Mouse (Mus musculus) midbrain, embryonic 15.5 days (tissue): Measurements from ENCODE around the gene Sec61g. TPM values are rescaled to one million over a fixed set of nuclear protein-coding genes. Genes with fewer than 3 reads are reported as not detected.
"Not testable (repeated sequence)": the region's sequence is repeated elsewhere in the genome, so short reads cannot be mapped to it uniquely, and the experiment has no call there.

Experiments
- ATAC-seq: fragments of 200-750 bp; cut with Nextera tagmentation; replicated peaks from 2 replicates; pipeline ENCODE4 v1.8.0; 2017; ENCODE audit warnings: moderate TSS enrichment
- H3K27ac ChIP-seq: fragments of 300-500 bp; sonication (generic); 2 replicates; pipeline ENCODE4 v1.5.1; 2015; ENCODE audit warnings: mild to moderate bottlenecking, inconsistent platforms
- H3K27me3 ChIP-seq: fragments of 300-500 bp; sonication (generic); replicated peaks from 2 replicates; pipeline ENCODE4 v1.6.1; 2015; ENCODE audit warnings: inconsistent platforms
- H3K36me3 ChIP-seq: fragments of 300-500 bp; sonication (generic); replicated peaks from 2 replicates; pipeline ENCODE4 v1.6.1; 2015; ENCODE audit warnings: inconsistent platforms
- H3K4me1 ChIP-seq: fragments of 300-500 bp; sonication (generic); 2 replicates; pipeline ENCODE4 v1.6.1; 2015; ENCODE audit warnings: inconsistent platforms
- H3K4me2 ChIP-seq: fragments of 300-500 bp; sonication (generic); 2 replicates; pipeline ENCODE4 v1.6.1; 2015; ENCODE audit warnings: inconsistent platforms, mild to moderate bottlenecking, moderate library complexity
- H3K4me3 ChIP-seq: fragments of 300-500 bp; sonication (generic); 2 replicates; pipeline ENCODE4 v1.5.1; 2015; ENCODE audit warnings: mild to moderate bottlenecking, inconsistent platforms
- H3K9ac ChIP-seq: fragments of 300-500 bp; sonication (generic); 2 replicates; pipeline ENCODE4 v1.6.1; 2015; ENCODE audit warnings: mild to moderate bottlenecking, inconsistent platforms
- H3K9me3 ChIP-seq: fragments of 300-500 bp; sonication (generic); 2 replicates; pipeline ENCODE4 v1.6.1; 2016; ENCODE audit warnings: inconsistent platforms
- WGBS: fragments of 180-500 bp; shearing (Covaris S2); methylation state at CpG from one replicate; pipeline ENCODE4 v1.1.7; 2015; ENCODE audit warnings: mixed read lengths; 5-methylcytosine and 5-hydroxymethylcytosine counted together
- polyA plus RNA-seq: library from polyadenylated mRNA; unstranded; fragments of >200 nt; fragmentation: Nextera tagmentation; extraction: Ambion mirVana; gene quantifications from 2 replicates; pipeline ENCODE4 v1.2.1, GENCODE M21; 2015

Gene Sec61g
- 31.1 and 36.0 TPM in 2 replicates for polyA plus RNA-seq

DNA sequence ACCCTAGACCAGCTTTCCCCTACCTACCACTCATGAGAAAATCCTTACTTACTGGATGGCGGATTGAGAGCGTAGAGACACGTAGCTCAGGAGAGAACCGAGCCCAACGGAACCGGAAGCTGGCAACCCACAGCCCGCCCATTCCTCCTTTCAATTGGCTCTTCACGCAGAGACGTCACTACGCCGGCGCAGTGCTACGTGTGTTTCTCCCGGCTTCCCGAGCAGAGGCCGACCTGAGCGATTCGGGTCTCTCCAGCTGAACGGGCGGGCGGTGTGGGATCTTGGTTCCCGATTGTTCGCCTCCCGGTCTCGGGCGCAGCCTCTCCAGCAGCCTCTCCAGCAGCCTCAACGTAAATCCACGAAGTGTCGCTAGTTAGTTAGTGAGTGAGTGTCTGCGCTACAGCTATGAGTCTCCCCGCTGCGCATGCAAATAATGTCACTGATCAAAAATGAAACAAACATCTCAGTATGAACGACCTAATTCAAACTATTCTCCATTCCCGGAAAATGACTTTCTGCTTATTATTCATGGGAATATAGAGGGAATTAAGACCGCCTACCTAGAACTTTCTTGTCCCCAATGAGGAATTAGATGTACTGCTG, at the start of gene Sec61g:
Gene Sec61g, minus strand, starts transcription at position 433 of the 603 bp plus-strand sequence.
- under 1% methylated on average over 35 of the region's 35 CpGs for WGBS
- Histone ChIP-seq H3K4me1 (peaks cover 12% of the 10 kb centered on the region), H3K4me2 (peak within 1 kb of the TSS; percentile 60), H3K9ac (peak within 1 kb of the TSS; percentile 96), H3K36me3 (peaks cover 14% of the 10 kb centered on the region), H3K27ac (peak within 1 kb of the TSS; percentile 93), H3K4me3 (peak within 1 kb of the TSS; percentile 75), H3K9me3 (no peaks in the 10 kb centered on the region), H3K27me3 (no peaks in the 10 kb centered on the region)
- peak; percentile 100 for ATAC-seq

DNA sequence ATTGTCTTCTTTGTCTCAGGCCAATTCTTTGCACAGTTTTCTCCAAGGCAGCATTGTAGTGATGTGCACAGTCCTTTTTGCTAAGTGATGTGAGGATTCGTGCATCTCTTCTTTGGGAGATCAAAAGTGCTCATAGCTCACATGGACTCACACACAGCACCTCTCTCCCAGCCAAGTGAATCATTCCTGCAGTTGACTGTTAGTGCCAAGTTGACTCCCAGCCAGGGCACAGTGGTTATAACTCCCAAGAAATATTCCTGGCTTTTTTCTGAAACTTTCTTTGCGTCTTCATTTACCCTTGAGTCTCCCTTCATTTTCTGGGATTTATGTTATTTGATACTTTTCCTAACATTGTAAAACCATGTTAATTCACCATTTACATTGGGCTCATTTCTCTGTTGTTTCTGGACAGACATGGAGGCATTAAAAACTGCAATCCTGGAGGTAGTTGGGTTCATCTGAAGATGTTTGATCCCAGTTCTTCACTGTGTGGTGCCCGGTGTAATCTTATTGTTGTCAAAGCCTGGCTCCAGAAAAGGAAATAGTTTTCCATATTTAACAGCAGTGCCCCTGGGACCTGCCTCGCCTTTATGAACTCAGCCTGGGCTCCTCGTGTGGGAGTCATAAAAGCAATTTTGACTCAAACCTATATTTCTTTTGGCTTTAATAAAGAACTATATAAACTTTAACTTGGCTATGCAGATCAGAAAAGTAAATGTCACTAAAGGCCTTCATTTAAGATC, 38.3 kb upstream of the Sec61g start:
- no peak overlapping the region for H3K9ac ChIP-seq
- H3K4me3 ChIP-seq = no peak overlapping the region
- 73% methylated on average over 5 of the region's 5 CpGs for WGBS
- H3K4me1 ChIP-seq = no peaks in the 10 kb centered on the region
- H3K9me3 ChIP-seq = no peaks in the 10 kb centered on the region
- ATAC-seq = no peak
- no peaks in the 10 kb centered on the region for H3K27me3 ChIP-seq
- no peaks in the 10 kb centered on the region for H3K36me3 ChIP-seq
- no peak overlapping the region for H3K27ac ChIP-seq
- H3K4me2 ChIP-seq = no peak overlapping the region

DNA sequence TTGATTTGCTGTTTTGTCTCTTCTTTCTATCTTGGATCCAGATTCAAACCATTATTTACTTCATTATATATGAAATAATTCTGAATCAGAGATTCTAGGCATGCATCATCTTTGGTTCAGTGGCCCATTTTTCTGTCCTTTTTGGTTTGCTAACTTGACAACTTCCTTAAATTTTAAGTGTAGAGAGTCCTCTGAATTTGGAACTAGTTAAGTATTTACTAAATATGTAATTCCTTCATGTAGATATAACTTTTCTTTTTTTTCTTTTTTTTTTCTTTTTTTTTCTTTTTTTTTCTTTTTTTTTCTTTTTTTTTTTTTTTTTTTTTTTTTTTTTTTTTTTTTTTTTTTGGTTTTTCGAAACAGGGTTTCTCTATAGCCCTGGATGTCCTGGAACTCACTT, 29.1 kb upstream of the Sec61g start:
- H3K4me3 ChIP-seq = no peak overlapping the region
- 74% methylated on average over 1 of the region's 1 CpGs for WGBS
- no peaks in the 10 kb centered on the region for H3K27me3 ChIP-seq
- no peaks in the 10 kb centered on the region for H3K4me1 ChIP-seq
- no peak overlapping the region for H3K9ac ChIP-seq
- H3K4me2 ChIP-seq = no peak overlapping the region
- H3K27ac ChIP-seq = no peak overlapping the region
- H3K36me3 ChIP-seq = no peaks in the 10 kb centered on the region
- H3K9me3 ChIP-seq = no peaks in the 10 kb centered on the region
- ATAC-seq = no peak

DNA sequence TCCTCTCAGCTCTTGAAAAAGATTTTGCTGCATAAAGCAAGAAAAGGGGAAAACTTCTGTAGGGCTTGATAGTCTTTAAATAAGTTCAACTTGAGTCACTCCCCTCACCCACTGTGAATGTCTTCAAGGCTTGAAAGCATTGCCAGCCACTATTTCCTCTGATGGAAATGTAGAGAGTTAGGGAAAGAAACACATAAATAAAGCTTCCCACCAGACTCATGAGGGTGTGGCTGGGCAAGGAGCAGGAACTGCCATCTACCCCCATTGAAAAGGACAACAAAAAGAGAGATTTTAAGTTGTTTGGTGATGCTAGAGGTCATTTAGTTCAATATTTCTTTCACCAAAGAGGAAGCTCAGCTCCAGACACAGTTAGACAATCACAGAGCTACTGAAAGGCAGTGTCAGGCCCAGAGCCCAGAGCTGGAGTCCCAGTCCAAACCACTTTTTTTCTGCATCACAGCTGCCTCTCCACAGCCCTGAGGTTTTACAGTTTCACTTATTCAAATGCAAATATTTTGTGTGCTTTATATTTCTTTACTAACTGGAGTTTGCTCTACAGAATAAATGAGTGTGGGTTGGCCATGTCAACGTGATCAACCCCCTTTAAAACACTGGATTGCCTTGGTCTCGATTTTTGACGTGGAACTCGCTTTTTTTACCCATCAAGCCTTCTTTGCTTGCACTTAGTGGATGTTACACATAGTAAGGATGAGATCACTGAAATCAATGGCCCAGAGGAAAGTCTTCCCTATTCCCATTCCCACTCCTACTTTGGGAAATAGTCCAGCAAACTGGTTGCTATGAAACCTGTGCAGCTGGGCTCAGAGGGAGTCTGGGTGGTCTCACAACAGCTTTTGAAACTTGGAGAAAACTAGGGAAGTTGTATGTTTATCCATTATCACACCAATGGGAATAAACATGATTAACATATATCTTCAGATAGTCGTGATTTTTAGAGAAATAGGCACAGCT, 26.6 kb upstream of the Sec61g start:
- H3K27me3 ChIP-seq = no peaks in the 10 kb centered on the region
- H3K27ac ChIP-seq = no peak overlapping the region
- ATAC-seq = no peak; the same call in 1 of the 2 replicates
- H3K36me3 ChIP-seq = no peaks in the 10 kb centered on the region
- H3K4me3 ChIP-seq = no peak overlapping the region
- H3K9me3 ChIP-seq = no peaks in the 10 kb centered on the region
- no peaks in the 10 kb centered on the region for H3K4me1 ChIP-seq
- WGBS = 71% methylated on average over 5 of the region's 5 CpGs
- H3K4me2 ChIP-seq = no peak overlapping the region
- H3K9ac ChIP-seq = no peak overlapping the region

DNA sequence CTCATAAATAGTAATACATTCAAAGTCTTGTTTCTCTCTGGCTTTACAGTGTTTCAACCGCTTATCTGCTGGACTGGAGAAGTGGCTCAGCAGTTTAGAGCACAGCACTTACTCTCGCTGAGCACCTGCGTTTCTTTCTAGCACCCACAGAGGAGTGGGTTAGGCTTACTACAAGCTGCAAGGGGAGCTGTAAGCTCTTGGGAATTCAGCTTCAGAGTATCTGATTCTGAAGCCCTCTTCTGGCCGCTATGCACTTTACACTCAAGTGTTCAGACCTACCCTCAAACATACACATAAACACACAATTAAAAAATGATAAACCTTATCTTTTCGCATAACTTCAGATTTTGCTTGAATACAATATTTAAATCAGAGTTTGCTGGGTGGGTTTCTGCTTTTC, 24.6 kb upstream of the Sec61g start:
- WGBS = 26% methylated on average over 5 of the region's 5 CpGs
- H3K4me1 ChIP-seq = no peaks in the 10 kb centered on the region
- no peak for ATAC-seq
- no peaks in the 10 kb centered on the region for H3K27me3 ChIP-seq
- no peaks in the 10 kb centered on the region for H3K36me3 ChIP-seq
- H3K27ac ChIP-seq = no peak overlapping the region
- H3K9me3 ChIP-seq = no peaks in the 10 kb centered on the region
- H3K4me2 ChIP-seq = no peak overlapping the region
- H3K9ac ChIP-seq = no peak overlapping the region
- no peak overlapping the region for H3K4me3 ChIP-seq

DNA sequence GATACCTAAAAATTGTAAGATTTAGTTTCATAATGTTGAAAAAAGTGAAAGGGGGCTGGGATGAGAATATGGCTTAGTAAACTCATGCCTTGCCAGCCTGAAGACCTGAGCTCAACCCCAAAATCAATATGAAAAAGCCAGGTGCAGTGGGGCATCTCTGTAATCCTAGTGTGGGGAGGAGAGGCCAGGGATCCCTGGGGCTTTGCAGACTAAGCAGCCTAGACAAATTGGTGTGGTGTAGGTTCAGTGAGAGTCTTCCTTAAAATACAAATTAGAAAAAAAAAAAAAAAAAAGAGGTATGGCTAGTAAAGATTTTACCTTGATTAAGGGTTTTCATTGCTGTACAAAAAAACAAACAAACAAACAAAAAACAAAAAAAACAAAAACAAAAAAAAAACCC, 20.6 kb upstream of the Sec61g start:
- no peaks in the 10 kb centered on the region for H3K36me3 ChIP-seq
- H3K9ac ChIP-seq = no peak overlapping the region
- H3K4me1 ChIP-seq = no peaks in the 10 kb centered on the region
- H3K4me3 ChIP-seq = no peak overlapping the region
- H3K27ac ChIP-seq = no peak overlapping the region
- H3K27me3 ChIP-seq = no peaks in the 10 kb centered on the region
- ATAC-seq = no peak
- H3K9me3 ChIP-seq = no peaks in the 10 kb centered on the region
- no peak overlapping the region for H3K4me2 ChIP-seq

DNA sequence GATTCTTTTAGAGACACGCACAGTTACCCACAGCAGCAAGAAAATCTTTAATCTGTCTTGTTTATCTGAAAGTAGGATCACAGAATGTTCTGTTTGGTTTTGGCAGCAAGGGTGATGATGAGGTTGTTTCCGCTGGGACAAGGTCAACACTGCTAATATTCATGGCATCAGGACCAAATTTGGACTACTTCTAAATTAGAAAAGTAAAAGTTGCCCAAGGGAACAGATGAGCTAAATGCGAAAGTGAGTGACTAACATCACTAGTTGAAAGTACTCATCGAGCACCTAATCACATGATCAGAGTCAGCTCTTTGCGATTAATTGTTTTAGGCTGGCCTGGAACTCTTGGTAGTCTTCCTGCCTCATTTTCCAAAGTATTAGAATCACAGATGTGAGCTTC, 20.1 kb upstream of the Sec61g start:
- Histone ChIP-seq H3K4me2 (no peak overlapping the region), H3K27ac (no peak overlapping the region), H3K27me3 (no peaks in the 10 kb centered on the region), H3K36me3 (no peaks in the 10 kb centered on the region), H3K9ac (no peak overlapping the region), H3K4me1 (no peaks in the 10 kb centered on the region), H3K4me3 (no peak overlapping the region), H3K9me3 (no peaks in the 10 kb centered on the region)
- WGBS = 93% methylated on average over 5 of the region's 5 CpGs
- ATAC-seq = no peak

DNA sequence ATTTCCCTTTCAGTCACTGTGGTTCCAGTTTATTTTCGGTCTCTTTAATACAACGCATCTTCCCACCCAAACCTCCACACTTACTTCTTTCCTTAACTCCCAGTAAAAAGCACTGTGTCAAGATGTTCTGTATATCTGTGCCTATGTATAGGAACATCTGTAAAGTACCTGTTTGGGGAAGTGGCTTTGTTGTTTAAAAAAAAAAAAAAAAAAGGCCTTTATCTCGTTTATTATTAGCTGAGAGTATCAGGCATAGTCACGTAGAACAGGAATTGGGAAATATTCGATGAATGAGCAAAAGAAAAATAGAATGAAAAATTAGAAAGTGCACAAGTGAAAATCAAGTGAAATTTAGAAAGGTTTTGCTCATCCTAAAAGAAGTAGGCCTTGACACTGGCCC, 19.5 kb upstream of the Sec61g start:
- WGBS = 90% methylated on average over 5 of the region's 5 CpGs
- Histone ChIP-seq H3K27me3 (no peaks in the 10 kb centered on the region), H3K4me1 (no peaks in the 10 kb centered on the region), H3K4me3 (no peak overlapping the region), H3K36me3 (no peaks in the 10 kb centered on the region), H3K4me2 (no peak overlapping the region), H3K9ac (no peak overlapping the region), H3K9me3 (no peaks in the 10 kb centered on the region), H3K27ac (no peak overlapping the region)
- no peak for ATAC-seq

DNA sequence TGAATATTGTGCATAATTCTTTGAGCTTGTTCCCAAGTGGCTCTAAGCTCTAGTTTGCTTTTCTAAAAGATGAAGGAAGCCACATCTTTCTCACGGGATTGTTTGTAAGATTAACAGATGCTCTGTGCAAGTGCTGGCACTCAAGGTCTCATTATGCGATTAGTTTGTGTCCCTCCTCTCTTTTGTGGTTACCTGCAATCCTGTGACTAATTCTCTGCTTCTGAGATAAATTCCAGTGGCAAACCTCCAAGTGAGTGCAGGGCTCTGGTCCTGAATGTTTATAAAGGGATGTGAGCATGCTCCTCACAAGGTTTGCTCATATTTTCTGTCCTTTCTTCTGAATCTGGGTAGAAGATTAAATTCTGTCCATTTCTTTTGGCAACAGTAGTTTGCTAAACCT, 18.2 kb upstream of the Sec61g start:
- WGBS = 51% methylated on average over 2 of the region's 2 CpGs
- Histone ChIP-seq H3K36me3 (no peaks in the 10 kb centered on the region), H3K27me3 (no peaks in the 10 kb centered on the region), H3K4me1 (no peaks in the 10 kb centered on the region), H3K9ac (no peak overlapping the region), H3K4me3 (no peak overlapping the region), H3K27ac (no peak overlapping the region), H3K4me2 (no peak overlapping the region), H3K9me3 (no peaks in the 10 kb centered on the region)
- no peak for ATAC-seq

DNA sequence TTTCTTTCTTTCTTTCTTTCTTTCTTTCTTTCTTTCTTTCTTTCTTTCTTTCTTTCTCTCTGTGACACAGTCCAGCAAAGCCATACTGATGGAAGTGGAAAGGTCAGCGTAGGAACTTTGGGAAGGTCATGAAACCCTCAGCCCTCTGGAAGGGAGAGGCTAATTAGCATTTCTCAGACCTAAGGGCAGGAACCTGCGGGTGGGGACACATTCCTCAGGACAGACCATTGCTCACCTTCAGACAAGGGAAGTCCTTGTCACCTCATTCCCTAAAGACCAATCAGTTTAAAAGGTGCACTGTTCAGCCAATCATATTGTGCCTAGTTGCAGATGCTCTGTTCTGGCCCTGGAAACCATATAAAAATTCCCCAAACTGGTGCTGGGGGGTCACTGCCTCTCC, 17.4 kb upstream of the Sec61g start:
- Histone ChIP-seq H3K9me3 (no peaks in the 10 kb centered on the region), H3K4me3 (no peak overlapping the region), H3K36me3 (no peaks in the 10 kb centered on the region), H3K9ac (no peak overlapping the region), H3K4me2 (no peak overlapping the region), H3K27me3 (no peaks in the 10 kb centered on the region), H3K4me1 (no peaks in the 10 kb centered on the region), H3K27ac (no peak overlapping the region)
- WGBS = 52% methylated on average over 2 of the region's 2 CpGs
- no peak for ATAC-seq

DNA sequence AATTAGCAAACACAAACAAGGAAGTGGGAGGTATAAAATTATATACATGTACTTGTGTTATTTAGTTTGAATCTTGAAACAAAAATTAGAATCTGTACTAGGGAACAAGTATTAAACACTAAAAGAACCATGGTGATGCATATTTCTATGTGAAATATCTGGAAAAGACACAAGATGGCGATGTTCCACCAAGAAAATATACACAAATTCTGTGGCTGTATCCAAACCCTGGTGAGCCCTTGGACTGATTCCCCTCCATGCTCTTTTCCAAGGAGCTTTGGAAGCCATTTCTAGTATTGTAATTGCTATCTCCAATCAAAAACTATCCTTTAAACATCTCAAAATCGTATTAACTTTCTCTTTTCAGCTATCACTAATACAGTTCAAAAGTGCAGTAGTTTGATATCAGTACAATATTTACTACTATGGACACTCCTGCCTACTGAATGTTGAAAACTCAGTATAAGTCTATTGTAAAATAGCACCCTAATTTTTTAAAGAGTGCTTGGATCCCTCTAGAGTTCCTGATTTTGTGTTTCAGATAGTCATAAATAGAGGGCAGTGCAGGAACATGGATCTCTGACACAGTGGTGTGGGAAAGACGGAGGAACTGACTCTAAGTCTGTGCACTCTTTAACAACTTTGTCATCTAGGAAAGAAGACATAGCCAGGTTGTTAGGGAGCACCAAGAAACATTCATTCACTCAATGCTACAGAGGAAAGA, 16.8 kb upstream of the Sec61g start:
- WGBS = 52% methylated on average over 3 of the region's 3 CpGs
- Histone ChIP-seq H3K27me3 (no peaks in the 10 kb centered on the region), H3K36me3 (no peaks in the 10 kb centered on the region), H3K27ac (no peak overlapping the region), H3K4me1 (no peaks in the 10 kb centered on the region), H3K4me3 (no peak overlapping the region), H3K9me3 (no peaks in the 10 kb centered on the region), H3K4me2 (no peak overlapping the region), H3K9ac (no peak overlapping the region)
- ATAC-seq = peak; percentile 87

DNA sequence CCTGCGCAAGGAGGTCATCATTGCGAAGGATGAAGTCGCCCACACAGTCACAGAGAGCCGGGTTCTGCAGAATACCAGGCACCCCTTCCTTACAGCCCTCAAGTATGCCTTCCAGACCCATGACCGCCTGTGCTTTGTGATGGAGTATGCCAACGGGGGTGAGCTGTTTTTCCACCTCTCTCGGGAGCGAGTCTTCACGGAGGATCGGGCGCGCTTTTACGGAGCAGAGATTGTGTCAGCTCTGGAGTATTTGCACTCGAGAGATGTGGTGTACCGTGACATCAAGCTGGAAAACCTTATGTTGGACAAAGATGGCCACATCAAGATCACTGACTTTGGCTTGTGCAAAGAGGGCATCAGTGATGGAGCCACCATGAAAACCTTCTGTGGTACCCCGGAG, 6.8 kb upstream of the Sec61g start:
- not testable (repeated sequence) for H3K36me3 ChIP-seq, H3K27me3 ChIP-seq, ATAC-seq, H3K4me3 ChIP-seq, H3K9me3 ChIP-seq, H3K4me1 ChIP-seq, H3K27ac ChIP-seq, H3K9ac ChIP-seq, H3K4me2 ChIP-seq
- WGBS = 97% methylated on average over 16 of the region's 16 CpGs
